Mouse (Mus musculus): ENCODE data around the gene Hectd1.
A peak's percentile ranks its signal among the peaks of the same experiment; 100 is the strongest.

Gene Hectd1

GRCm38 (mm10) chr12:51843576-51844520 lies 14.5 kb upstream of the Hectd1 start:
- DNase-seq, result peak; percentile 71

- DNase-seq, result no peak
These were observed 12.9 kb upstream of the Hectd1 start for GRCm38 (mm10) chr12:51842081-51842864.

- DNase-seq, result no peak
These were observed 10.5 kb upstream of the Hectd1 start for GRCm38 (mm10) chr12:51839856-51840255.

- no peak for DNase-seq
These were observed 5.9 kb upstream of the Hectd1 start for GRCm38 (mm10) chr12:51835219-51835618.

GRCm38 (mm10) chr12:51831931-51832330 lies 2.6 kb upstream of the Hectd1 start:
- DNase-seq, result no peak

- DNase-seq, result no peak
These were observed 2.0 kb upstream of the Hectd1 start for GRCm38 (mm10) chr12:51831296-51831695.

GRCm38 (mm10) chr12:51830671-51831070 lies 1.3 kb upstream of the Hectd1 start:
- DNase-seq, result peak; percentile 44

- peak; percentile 77 for DNase-seq
These were observed 704 bp upstream of the Hectd1 start for GRCm38 (mm10) chr12:51830077-51830402.

GRCm38 (mm10) chr12:51828716-51829289 lies 533 bp downstream of the Hectd1 start:
- peak; percentile 63 for DNase-seq

- peak; percentile 29 for DNase-seq
These were observed 1.2 kb downstream of the Hectd1 start for GRCm38 (mm10) chr12:51827958-51828650.

GRCm38 (mm10) chr12:51825338-51825737 lies 4.0 kb downstream of the Hectd1 start:
- DNase-seq, result peak; percentile 33

GRCm38 (mm10) chr12:51823311-51823710 lies 6.0 kb downstream of the Hectd1 start:
- no peak for DNase-seq

- DNase-seq, result no peak
These were observed 6.5 kb downstream of the Hectd1 start for GRCm38 (mm10) chr12:51822861-51823260.

- no peak for DNase-seq
These were observed 7.1 kb downstream of the Hectd1 start for GRCm38 (mm10) chr12:51822236-51822635.

GRCm38 (mm10) chr12:51821256-51821655 lies 8.1 kb downstream of the Hectd1 start:
- DNase-seq, result no peak

- DNase-seq, result no peak
These were observed 9.3 kb downstream of the Hectd1 start for GRCm38 (mm10) chr12:51819951-51820498.

- no peak for DNase-seq
These were observed 11.3 kb downstream of the Hectd1 start for GRCm38 (mm10) chr12:51817815-51818613.

- DNase-seq, result no peak
These were observed 17.8 kb downstream of the Hectd1 start for GRCm38 (mm10) chr12:51811388-51812140.

GRCm38 (mm10) chr12:51810564-51810963 lies 18.8 kb downstream of the Hectd1 start:
- no peak for DNase-seq

- DNase-seq, result no peak
These were observed 44.5 kb downstream of the Hectd1 start for GRCm38 (mm10) chr12:51784842-51785241.

GRCm38 (mm10) chr12:51768702-51769101 lies 60.6 kb downstream of the Hectd1 start:
- DNase-seq, result no peak
